Mouse (Mus musculus): ENCODE data around the gene Hacd2. TPM values are rescaled to one million over a fixed set of nuclear protein-coding genes. Genes with fewer than 3 reads are reported as not detected.

Hacd2 gene
- polyA plus RNA-seq, 1 experiment, result 70.8 TPM

DNA sequence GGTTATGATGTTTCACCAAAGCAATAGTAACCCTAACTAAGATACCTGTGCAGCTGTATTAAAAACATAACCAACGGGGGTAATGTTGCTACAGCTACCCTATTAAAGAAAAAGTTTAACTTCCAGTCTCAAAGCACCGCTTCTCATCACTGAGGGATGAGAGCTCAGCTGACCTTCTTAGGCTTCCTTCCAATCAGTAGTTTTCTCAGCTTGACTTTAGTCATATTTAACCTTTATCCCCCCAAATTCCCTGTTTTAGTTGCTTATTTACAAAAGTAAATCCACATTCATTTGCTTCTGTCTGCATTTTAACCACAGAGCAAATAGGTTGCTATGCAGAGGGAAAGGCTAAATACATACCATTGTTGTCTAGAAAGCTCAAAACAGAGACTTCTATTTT, 17.5 kb upstream of the Hacd2 start:
- peak; percentile 82 for DNase-seq
- 53% methylated on average over 2 of the region's 2 CpGs for WGBS
- TF ChIP-seq POLR2A (IDR thresholded peaks at IDR 0.05; ENCODE audit: low read depth, low read length) (no peak), CTCF (conservative IDR thresholded peaks at IDR 0.05; ENCODE audit: insufficient read depth, insufficient read length, low read depth, low read length) (no peak)
- peak overlapping the region; percentile 92 for H3K27ac ChIP-seq (ENCODE audit: insufficient read depth, low read depth, low read length)
- H3K4me3 ChIP-seq (ENCODE audit: insufficient read depth, low read depth, low read length), result no peak overlapping the region
- H3K4me1 ChIP-seq (ENCODE audit: control insufficient read depth, insufficient read depth, low read length), result peaks cover 18% of the 10 kb centered on the region; the same call in 1 of the 2 replicates
- no peaks in the 10 kb centered on the region for H3K36me3 ChIP-seq (ENCODE audit: control insufficient read depth, insufficient read depth, low read length)
- H3K27me3 ChIP-seq (replicated peaks; ENCODE audit: control insufficient read depth, insufficient read depth, low read length), result no peaks in the 10 kb centered on the region

DNA sequence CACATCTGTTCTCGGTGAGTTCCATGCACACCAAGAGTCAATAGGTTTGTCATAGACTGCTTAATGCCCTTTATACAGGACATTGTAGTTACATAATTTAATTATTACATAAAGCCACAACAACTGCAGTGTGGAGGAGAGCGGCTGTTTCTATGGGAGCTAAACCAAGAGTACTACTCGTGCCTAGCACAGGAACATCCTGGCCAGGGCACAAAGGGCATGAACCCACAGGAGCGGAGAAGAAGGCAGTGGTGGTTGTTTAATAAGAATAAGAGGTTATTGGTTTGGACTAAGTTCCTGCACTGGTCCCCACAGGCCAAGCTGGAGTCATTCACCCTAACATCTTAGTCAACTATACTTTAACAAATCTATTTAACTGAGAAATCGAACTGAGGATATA, 16.0 kb upstream of the Hacd2 start:
- no peaks in the 10 kb centered on the region for H3K27me3 ChIP-seq (replicated peaks; ENCODE audit: control insufficient read depth, insufficient read depth, low read length)
- peak overlapping the region; percentile 98 for H3K27ac ChIP-seq (ENCODE audit: insufficient read depth, low read depth, low read length)
- DNase-seq, result peak; percentile 72
- no peak overlapping the region for H3K4me3 ChIP-seq (ENCODE audit: insufficient read depth, low read depth, low read length)
- 47% methylated on average over 5 of the region's 5 CpGs for WGBS
- H3K36me3 ChIP-seq (ENCODE audit: control insufficient read depth, insufficient read depth, low read length), result no peaks in the 10 kb centered on the region
- no peak for TF ChIP-seq CTCF (conservative IDR thresholded peaks at IDR 0.05; ENCODE audit: insufficient read depth, insufficient read length, low read depth, low read length)
- no peak for TF ChIP-seq POLR2A (IDR thresholded peaks at IDR 0.05; ENCODE audit: low read depth, low read length)
- H3K4me1 ChIP-seq (ENCODE audit: control insufficient read depth, insufficient read depth, low read length), result peaks cover 18% of the 10 kb centered on the region; the same call in 1 of the 2 replicates

DNA sequence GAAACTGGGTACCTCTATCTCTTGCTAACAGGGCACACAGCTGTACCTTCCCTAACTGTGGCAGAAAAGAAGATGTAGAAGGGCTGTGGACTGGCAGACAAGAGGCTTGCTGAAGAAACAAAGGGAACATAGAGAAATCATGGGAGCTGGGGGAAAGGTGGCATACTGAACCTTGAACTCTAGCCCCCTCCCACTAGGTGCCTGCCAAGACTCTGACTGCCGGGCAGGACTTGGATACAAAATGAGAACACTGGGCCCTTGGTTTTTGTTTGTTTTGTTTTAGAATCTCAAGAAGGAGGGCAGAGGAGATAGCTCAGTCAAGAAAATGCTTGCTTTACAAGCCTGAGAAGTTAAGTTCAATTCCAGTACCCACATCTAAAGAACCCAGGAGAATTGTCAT, 14.9 kb upstream of the Hacd2 start:
- Histone ChIP-seq H3K36me3 (ENCODE audit: control insufficient read depth, insufficient read depth, low read length) (no peaks in the 10 kb centered on the region), H3K4me3 (ENCODE audit: insufficient read depth, low read depth, low read length) (no peak overlapping the region), H3K4me1 (ENCODE audit: control insufficient read depth, insufficient read depth, low read length) (peaks cover 18% of the 10 kb centered on the region; the same call in 1 of the 2 replicates), H3K27me3 (replicated peaks; ENCODE audit: control insufficient read depth, insufficient read depth, low read length) (no peaks in the 10 kb centered on the region), H3K27ac (ENCODE audit: insufficient read depth, low read depth, low read length) (no peak overlapping the region)
- DNase-seq, result peak; percentile 36
- no peak for TF ChIP-seq CTCF (conservative IDR thresholded peaks at IDR 0.05; ENCODE audit: insufficient read depth, insufficient read length, low read depth, low read length)
- no peak for TF ChIP-seq POLR2A (IDR thresholded peaks at IDR 0.05; ENCODE audit: low read depth, low read length)
- WGBS, result 48% methylated on average over 1 of the region's 1 CpGs

DNA sequence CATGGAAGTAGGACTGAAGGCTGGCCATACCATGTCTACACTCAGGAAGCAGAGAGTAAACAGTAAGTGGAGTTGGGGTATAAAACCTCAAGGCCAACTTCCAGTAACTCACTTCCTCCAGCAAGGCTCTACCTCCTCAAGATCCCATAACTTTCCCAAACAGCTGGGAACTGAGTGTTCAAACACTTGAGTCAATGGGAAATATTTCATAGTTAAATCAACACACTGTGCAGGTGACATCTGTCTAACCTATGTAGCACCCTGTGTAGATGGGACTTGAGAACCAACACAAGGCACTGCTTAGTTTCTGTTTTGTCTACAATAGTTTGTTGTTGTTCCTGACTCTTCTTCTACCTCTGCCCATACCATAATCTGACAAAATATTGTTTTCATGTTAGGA, 13.8 kb upstream of the Hacd2 start:
- H3K4me3 ChIP-seq (ENCODE audit: insufficient read depth, low read depth, low read length), result no peak overlapping the region
- no peak overlapping the region for H3K27ac ChIP-seq (ENCODE audit: insufficient read depth, low read depth, low read length)
- no peak for DNase-seq
- TF ChIP-seq POLR2A (IDR thresholded peaks at IDR 0.05; ENCODE audit: low read depth, low read length), result no peak
- no peak for TF ChIP-seq CTCF (conservative IDR thresholded peaks at IDR 0.05; ENCODE audit: insufficient read depth, insufficient read length, low read depth, low read length)
- H3K4me1 ChIP-seq (ENCODE audit: control insufficient read depth, insufficient read depth, low read length), result peaks cover 17% of the 10 kb centered on the region; the same call in 1 of the 2 replicates
- no peaks in the 10 kb centered on the region for H3K27me3 ChIP-seq (replicated peaks; ENCODE audit: control insufficient read depth, insufficient read depth, low read length)
- no peaks in the 10 kb centered on the region for H3K36me3 ChIP-seq (ENCODE audit: control insufficient read depth, insufficient read depth, low read length)

DNA sequence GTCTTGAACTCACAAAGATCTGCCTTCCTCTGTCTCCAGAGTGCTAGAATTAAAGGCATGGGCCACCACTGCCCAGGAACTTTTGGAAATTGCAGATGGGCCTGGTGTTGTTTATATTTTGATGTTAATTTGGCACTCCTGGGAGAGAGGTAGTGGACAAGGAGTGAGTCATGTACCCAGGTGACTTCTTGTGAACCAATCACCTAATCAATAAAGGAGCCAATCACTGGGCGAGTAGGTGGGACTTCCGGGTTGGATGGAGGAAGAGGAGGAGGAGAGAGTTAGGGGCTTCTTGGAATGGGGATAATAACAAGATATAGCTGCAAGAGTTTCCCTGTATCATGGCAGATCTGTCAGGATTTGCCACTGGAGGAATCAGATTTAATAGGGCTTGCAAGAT, 8.7 kb upstream of the Hacd2 start:
- H3K27me3 ChIP-seq (replicated peaks; ENCODE audit: control insufficient read depth, insufficient read depth, low read length), result no peaks in the 10 kb centered on the region
- DNase-seq, result no peak
- H3K27ac ChIP-seq (ENCODE audit: insufficient read depth, low read depth, low read length), result no peak overlapping the region
- H3K4me1 ChIP-seq (ENCODE audit: control insufficient read depth, insufficient read depth, low read length), result no peaks in the 10 kb centered on the region
- 89% methylated on average over 2 of the region's 2 CpGs for WGBS
- TF ChIP-seq POLR2A (IDR thresholded peaks at IDR 0.05; ENCODE audit: low read depth, low read length) (no peak), CTCF (conservative IDR thresholded peaks at IDR 0.05; ENCODE audit: insufficient read depth, insufficient read length, low read depth, low read length) (no peak)
- no peak overlapping the region for H3K4me3 ChIP-seq (ENCODE audit: insufficient read depth, low read depth, low read length)
- H3K36me3 ChIP-seq (ENCODE audit: control insufficient read depth, insufficient read depth, low read length), result no peaks in the 10 kb centered on the region

DNA sequence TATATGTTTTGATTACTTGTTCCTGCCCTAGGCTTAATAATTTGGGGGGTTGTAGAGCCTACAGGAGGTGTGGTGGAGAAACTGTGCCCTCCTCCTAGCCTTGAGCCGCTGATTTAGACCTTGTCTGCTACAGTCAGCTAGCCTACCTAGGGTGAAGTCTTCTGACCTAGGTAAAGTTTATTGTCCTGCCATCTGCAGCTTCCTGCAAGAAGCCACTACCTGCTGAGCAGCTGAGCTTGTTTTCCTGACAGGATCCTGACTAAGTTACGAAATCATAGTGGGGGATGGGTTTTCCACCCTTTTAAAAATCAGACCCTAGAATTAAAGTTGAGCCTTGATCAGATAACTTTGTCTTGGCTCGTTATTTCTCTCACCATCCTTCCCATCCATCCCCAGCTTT, 5.7 kb upstream of the Hacd2 start:
- DNase-seq, result no peak
- no peak for TF ChIP-seq CTCF (conservative IDR thresholded peaks at IDR 0.05; ENCODE audit: insufficient read depth, insufficient read length, low read depth, low read length)
- no peak for TF ChIP-seq POLR2A (IDR thresholded peaks at IDR 0.05; ENCODE audit: low read depth, low read length)
- no peaks in the 10 kb centered on the region for H3K27me3 ChIP-seq (replicated peaks; ENCODE audit: control insufficient read depth, insufficient read depth, low read length)

DNA sequence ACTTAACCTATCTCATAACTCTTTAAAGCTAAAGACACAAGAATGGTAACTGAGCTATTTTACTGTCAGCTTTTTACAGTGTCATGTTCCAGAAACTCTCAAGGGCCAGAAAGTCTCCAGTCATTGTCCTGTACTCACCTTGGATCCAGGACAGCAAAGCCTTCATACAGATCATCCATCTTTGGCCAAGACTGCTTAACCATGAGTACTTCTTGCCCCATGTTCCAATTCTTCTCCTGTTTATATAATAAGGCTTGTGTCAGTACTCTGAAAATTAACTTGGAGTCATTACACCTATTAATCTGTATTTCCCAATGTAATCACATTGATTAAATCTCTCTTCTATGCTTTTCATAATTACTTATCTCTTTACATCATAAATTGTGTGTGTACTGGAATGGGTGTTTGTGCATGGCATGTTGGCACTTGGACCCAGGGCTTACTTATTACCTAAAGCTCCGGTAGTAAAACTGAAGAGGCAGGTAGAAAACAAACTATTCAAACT, 3.7 kb upstream of the Hacd2 start:
- DNase-seq, result no peak
- no peak for TF ChIP-seq POLR2A (IDR thresholded peaks at IDR 0.05; ENCODE audit: low read depth, low read length)
- no peak for TF ChIP-seq CTCF (conservative IDR thresholded peaks at IDR 0.05; ENCODE audit: insufficient read depth, insufficient read length, low read depth, low read length)
- Histone ChIP-seq H3K4me1 (ENCODE audit: control insufficient read depth, insufficient read depth, low read length) (peaks cover 3% of the 10 kb centered on the region; the same call in 1 of the 2 replicates), H3K27me3 (replicated peaks; ENCODE audit: control insufficient read depth, insufficient read depth, low read length) (no peaks in the 10 kb centered on the region), H3K36me3 (ENCODE audit: control insufficient read depth, insufficient read depth, low read length) (no peaks in the 10 kb centered on the region), H3K4me3 (ENCODE audit: insufficient read depth, low read depth, low read length) (no peak overlapping the region), H3K27ac (ENCODE audit: insufficient read depth, low read depth, low read length) (no peak overlapping the region)
- 54% methylated on average over 1 of the region's 1 CpGs for WGBS

More for the DNA sequence above, 5.7 kb upstream of the Hacd2 start:
- no peak overlapping the region for H3K4me3 ChIP-seq (ENCODE audit: insufficient read depth, low read depth, low read length)
- WGBS, result 83% methylated on average over 3 of the region's 3 CpGs
- no peaks in the 10 kb centered on the region for H3K36me3 ChIP-seq (ENCODE audit: control insufficient read depth, insufficient read depth, low read length)
- no peaks in the 10 kb centered on the region for H3K4me1 ChIP-seq (ENCODE audit: control insufficient read depth, insufficient read depth, low read length)
- H3K27ac ChIP-seq (ENCODE audit: insufficient read depth, low read depth, low read length), result no peak overlapping the region
